ENCODE assay signal across 24 mouse cellular contexts in the genomic region with DNA sequence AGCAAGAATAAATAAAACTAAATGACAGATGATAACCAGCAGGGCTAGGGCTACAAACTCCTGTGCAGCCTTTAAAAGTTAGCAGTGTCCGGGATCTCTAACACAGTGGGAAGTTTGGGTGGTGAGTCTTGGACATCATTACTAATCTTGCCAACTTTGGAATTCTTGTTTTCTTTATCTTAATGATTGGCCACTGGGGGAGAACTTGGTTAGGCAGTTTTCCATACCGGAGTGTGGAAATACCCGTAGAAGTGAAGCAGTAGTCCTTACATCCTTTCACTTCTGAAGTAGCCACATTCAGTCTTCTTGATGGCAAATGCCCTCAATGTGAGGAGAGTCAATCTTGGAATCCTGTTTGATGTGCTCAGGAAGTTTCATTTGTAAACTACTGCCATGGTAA.
"Had no signal": no experiment of that assay in that cellular context is flagged by ENCODE, and none has a peak within 500 bp of the region (broad histone marks: within the 10 kb centered on the region; RNA-seq: fewer than 3 reads in every experiment).

No protein-coding gene starts in this region.

- ATAC-seq: hindbrain, postnatal 0 days; liver, embryonic 12.5 days had no signal

- H3K9me3 ChIP-seq: heart, embryonic 10.5 days; heart, embryonic 13.5 days; heart, embryonic 15.5 days; hindbrain, embryonic 13.5 days; hindbrain, embryonic 15.5 days; kidney, embryonic 15.5 days; limb, embryonic 10.5 days; limb, embryonic 12.5 days; liver, embryonic 12.5 days had no signal

- H3K9ac ChIP-seq: heart, embryonic 13.5 days; heart, embryonic 15.5 days; hindbrain, embryonic 13.5 days; hindbrain, embryonic 15.5 days; kidney, embryonic 15.5 days; limb, embryonic 12.5 days; liver, embryonic 12.5 days; liver, embryonic 14.5 days had no signal

- H3K36me3 ChIP-seq: heart, embryonic 10.5 days; heart, embryonic 13.5 days; heart, embryonic 15.5 days; hindbrain, embryonic 13.5 days; hindbrain, embryonic 15.5 days; kidney, embryonic 15.5 days; liver, embryonic 12.5 days had no signal

- H3K4me2 ChIP-seq: heart, embryonic 13.5 days; heart, embryonic 15.5 days; hindbrain, embryonic 13.5 days; hindbrain, embryonic 15.5 days; kidney, embryonic 15.5 days; limb, embryonic 12.5 days; liver, embryonic 12.5 days had no signal

- H3K27me3 ChIP-seq: hindbrain, embryonic 13.5 days; hindbrain, embryonic 15.5 days; kidney, embryonic 15.5 days; limb, embryonic 12.5 days; liver, embryonic 12.5 days had no signal

- H3K27ac ChIP-seq: heart, embryonic 10.5 days; heart, embryonic 13.5 days; heart, embryonic 15.5 days; hindbrain, embryonic 13.5 days; hindbrain, embryonic 15.5 days; hindbrain, postnatal 0 days; kidney, embryonic 15.5 days; kidney, postnatal 0 days; left cerebral cortex, adult 2 months; limb, embryonic 10.5 days; limb, embryonic 12.5 days; liver, embryonic 12.5 days; liver, embryonic 14.5 days had no signal

- H3K4me3 ChIP-seq: heart, embryonic 10.5 days; heart, embryonic 13.5 days; heart, embryonic 15.5 days; hindbrain, embryonic 13.5 days; hindbrain, embryonic 15.5 days; kidney, embryonic 15.5 days; left cerebral cortex, adult 2 months; limb, embryonic 10.5 days; limb, embryonic 12.5 days; liver, embryonic 12.5 days had no signal

- DNase-seq: gastrocnemius, postnatal 14 days; gastrocnemius, postnatal 36 days; heart, adult 18-20 months; heart, postnatal 14 days; heart, postnatal 36 days; kidney, adult 11 months; kidney, adult 2 months; kidney, adult 9 months; kidney, postnatal 14 days; kidney, postnatal 36 days; layer of hippocampus, adult 9-11 months had no signal

- H3K4me1 ChIP-seq: heart, embryonic 10.5 days; heart, embryonic 13.5 days; heart, embryonic 15.5 days; limb, embryonic 10.5 days; liver, embryonic 12.5 days had no signal
